Mouse (Mus musculus) regulatory T cell (primary cell): ENCODE measurements around the gene Ly6g6f.

Source experiments
- in situ Hi-C: fragments of 300-600 bp; cut with MboI, MseI; formaldehyde crosslinking; loops from one replicate; pipeline ENCODE4 v1.15.1; 2025; ENCODE audit warnings: high pct_unique_total_duplicates

Ly6g6f gene

DNA sequence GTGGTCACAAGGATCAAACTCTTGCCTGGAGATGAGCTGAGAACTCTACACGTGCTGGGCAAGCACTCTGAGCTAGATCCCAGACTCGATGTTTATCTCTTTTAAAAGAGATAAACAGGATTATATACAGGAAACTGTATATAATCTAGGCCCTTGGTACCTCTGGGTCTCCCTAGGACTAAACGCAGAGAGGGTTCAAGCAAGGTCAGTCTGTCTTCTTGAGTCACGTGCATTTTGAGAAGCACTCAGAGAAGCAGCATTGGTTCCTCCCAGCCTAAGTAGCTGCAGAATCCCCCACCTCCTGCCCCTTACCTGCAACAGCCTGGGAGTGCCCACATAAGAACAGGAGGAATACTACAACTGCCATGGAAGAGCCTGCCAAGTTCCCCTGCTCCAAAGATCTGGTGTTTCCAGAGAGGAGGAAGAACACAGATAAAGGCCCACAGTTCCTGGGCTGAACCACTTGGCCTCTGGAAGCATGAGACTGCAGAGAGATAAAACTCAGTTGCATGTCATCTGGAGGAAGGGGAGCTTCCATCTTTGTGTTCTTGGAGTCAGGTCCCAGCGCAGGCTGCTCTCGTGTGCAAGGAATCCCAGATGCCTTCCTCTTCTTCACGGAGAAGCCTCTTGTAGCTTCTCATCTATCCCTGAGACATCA is at the start of gene Ly6g6f:
Ly6g6f (minus strand) TSS at position 403 of the 658 bp plus-strand sequence.
- in situ Hi-C loops: no loop called here

DNA sequence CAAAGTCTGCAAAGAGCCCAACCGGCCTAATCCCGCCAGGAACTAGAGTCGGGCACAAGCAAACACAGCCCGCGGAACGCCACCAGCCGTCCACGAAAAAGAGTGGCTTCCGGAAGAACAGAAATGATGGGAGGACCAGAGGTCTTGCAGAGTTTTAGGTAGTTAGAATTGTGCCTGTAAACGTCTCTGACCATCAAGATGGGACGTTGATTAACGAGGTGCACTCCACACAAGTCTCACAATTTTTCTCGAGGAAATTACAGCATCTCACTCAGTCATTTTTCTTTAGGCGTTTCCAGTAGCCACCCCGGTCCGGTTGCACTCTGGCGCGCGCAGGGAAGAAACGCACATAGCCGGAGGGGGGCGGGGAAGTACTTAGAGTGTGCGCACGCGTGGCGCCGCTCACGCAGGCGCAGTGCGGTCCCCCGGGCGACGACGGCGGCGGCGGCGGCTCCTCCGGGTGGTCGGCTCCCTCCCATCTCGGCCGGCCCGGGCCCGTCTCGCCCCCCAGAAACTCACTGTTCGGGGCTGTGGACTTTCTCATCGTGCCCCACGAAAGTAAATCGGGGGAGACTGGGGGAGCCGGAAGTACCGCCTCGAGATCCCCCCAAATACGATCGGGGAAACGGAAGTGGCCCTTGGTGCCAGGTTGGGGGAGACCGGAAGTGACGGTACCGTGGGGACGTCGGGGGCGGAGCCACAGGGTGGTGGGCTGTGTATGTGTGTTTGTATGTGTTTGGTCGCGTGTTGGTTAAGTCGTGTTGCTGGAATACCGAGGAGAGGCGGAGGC is 49.6 kb upstream of the Ly6g6f start, which contains the start of gene Bag6:
Bag6 (plus strand) TSS at position 378 of the 790 bp plus-strand sequence.
- in situ Hi-C loops: no loop called here

DNA sequence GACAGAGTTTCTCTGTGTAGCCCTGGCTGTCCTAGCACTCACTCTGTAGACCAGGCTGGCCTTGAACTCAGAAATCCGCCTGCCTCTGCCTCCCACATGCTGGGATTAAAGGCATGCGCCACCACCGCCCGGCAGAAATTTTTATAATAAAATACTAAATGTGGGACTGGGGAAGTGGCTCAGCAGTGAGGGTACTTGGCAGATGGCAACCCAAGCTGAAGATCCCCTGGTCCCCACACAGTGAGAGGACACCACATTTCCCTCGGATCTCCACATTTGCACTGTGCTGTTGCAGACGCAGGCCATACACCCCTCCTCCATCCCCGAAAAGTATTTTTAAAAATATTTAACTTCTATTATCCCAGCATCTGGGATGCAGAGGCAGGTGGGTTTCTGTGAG is 48.1 kb upstream of the Ly6g6f start:
- in situ Hi-C loops: no loop called here

DNA sequence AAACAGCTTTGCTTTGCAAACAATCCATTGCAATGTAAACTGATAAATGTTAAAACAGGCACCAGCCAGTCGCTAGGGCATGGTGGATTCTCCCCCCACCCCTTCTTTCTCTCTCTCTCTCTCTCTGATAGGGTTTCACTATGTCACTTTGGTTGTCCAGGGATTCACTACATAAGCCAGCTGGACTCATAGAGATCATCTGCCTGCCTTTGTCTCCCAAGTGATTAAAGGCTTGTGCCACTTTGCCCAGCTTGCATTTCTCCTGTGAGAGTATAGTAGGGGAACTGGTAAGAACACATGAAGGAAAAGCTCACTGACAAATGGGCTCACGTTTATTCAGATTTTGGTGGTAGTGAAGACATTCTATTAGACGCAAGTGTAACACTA is 46.8 kb upstream of the Ly6g6f start:
- in situ Hi-C loops: no loop called here

DNA sequence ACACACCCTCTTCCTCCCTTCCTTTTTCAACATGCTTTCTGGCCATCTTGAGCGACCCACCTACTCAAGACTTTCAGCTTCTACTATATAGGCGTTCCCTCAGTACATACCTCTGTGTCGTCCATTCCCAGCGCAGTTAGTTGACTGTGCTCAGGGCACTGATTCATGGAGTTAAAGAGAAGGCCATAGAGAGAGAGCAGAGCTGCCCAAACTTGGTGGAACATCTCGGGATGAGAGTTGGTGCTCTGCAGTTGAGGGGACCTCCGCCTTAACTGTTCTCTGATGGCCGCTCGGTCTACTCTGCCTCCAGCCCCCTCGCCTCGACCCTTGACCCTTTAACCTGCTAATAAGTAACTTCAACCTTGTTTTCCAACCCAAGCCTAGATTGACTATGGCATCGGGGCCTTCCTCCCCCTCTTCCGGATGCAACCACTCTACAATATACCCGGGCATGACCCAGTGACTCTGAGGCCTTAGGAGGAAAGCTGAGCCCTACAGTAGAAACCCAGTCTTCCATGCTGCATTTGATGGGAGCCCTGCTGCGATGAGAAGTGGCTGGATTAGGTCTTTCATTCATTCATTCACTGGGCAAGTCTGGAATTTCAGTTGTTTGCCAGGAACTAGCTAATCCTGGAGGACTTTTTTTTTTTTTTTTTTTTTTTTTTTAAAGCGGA is 46.2 kb upstream of the Ly6g6f start, which contains the start of gene Apom:
Apom (minus strand) TSS at position 551 of the 674 bp plus-strand sequence.
- in situ Hi-C loops: no loop called here

DNA sequence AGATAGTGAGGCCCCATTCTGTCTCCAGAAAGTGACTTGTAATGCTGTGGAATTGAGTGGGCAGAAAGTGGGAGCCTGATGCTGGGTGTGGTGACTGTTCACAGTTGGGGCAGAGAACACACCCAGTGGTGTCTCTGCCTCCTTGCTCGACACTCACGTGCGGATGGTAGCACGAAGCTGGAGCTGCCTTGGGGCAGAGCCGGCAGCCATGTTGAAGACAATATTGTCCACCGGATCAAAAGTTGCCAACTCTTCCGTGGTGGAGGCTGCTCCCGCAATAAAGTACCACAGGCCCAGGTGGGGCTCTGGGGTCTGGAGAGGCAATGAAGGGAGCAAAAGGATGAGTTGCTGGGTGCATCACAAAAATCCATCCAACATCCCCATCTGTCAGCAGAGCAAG is 45.6 kb upstream of the Ly6g6f start:
- in situ Hi-C loops: no loop called here

DNA sequence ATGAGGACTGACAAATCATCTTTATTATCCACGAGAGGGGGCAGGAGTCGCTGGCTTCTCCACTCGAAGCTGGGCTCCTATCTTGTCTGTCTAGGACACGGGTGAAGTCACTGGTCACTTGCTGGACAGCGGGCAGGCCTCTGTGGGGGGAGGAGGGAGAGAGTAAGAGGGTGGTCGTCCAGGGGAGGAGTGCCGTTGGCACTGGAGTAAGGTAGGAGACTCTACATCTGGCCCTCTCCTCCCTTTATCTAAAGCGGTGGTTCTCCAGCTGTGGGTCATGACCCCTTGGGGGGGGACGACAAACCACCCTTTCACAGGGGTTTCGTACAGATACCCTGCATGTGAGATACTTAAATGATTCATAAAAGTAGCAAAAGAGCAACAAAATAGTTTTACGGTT is 43.6 kb upstream of the Ly6g6f start:
- in situ Hi-C loops: no loop called here

DNA sequence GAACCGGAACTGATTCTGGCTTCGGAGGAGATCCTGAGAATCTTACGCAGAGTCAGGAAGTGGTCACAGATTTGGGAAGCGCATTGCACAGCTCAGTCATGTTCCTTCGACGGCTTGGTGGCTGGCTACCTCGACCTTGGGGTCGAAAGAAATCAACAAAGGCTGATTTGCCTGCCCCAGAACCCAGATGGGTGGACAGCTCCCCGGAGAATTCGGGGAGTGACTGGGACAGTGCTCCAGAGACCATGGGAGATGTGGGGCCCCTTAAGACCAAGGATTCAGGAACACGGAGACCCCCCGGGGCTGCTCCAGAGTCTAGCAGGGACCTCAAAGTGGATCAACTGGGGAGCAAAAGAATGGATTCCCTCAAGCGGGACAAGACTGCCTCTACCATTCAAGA is 41.6 kb upstream of the Ly6g6f start:
- in situ Hi-C loops: no loop called here

DNA sequence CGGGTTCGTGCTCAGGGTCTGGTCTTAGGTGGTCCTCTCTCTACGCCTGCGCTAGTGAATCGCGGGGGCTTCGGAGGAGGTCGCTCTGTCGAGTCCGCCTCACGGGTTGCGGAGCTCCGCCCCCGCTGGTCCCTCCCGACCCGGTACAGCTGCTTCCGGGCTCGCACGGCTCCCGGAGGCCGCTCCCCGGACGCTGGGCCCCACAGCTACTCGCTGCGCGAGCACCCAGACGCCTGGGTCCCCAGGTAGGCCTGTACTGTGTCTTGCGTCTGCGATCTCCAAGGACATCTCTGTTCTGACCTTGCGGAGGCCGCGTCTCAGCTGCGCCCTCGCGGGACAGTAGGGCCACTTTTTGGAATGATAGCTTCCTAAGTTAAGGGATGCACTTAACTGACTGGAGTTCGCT is 40.8 kb upstream of the Ly6g6f start, which contains the start of gene D17H6S53E:
D17H6S53E (plus strand) TSS at position 168 of the 406 bp plus-strand sequence.
- in situ Hi-C loops: no loop called here

DNA sequence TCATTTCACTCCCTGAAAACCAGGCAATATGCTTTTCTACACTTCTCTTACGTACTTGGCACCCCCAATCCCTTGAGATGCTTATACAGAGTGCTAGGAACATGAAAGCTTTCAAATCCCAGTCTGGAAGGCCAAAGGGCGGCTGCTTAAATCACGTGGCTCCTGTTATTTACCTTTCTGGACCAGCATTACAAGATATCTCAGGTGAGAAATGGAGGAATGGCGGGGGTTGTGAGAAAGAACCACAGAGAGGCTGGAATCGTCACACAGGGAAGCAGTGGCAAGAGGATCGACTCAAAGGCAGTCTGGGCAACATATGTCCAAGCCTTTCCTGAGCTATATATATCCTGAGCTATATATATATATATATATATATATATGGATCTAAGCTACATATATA is 40.2 kb upstream of the Ly6g6f start:
- in situ Hi-C loops: no loop called here

DNA sequence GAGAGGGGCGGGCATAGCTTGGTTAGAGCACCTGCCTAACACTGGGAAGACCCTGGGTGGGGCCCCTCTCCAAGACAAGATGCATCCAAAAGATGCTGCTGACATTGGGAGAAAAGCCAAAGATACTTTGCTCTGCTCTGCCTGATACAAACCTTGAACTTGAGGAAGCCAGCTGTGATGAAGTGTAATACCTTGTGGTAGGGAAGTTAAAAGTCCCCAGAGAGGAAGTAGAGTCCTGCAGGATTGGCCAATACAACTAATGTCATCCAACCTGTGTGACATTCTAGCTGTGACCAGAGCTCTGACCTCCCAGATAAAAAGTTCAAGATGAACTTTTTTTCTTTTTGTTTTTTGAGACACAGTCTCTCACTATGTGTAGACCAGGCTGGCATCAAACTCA is 39.7 kb upstream of the Ly6g6f start:
- in situ Hi-C loops: no loop called here

DNA sequence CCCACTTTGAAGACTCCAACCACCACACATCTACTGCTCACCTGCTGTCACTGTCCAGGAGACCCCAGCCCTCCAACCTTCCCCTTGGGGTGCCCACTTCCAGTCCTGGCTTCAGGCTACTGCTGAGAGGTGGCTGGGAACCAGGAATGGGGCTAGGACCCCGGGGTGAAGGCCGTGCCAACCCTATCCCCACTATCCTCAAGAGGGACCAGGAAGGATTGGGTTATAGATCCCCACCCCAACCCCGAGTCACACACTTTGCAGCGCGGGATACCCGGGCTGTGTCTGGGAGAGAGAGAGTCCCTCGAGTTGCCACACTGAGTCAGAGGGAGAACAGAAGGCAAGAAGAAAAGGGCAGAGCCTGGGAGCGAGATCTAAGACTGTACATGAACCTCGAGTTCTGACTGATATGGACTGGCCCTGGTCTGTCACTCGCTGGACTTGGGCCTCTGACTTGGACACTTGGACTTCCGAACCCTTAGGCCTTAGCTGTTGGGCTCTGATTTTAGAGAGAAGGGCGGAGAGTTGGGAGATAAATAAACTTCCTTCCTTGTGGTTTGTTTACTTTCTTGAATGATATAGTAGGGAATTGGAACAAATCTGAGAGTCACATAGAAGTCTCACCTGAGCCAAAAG is 39.0 kb upstream of the Ly6g6f start:
- in situ Hi-C loops: loop anchor here (5.0 kb wide), 1 partner anchor 72 kb away; no protein-coding TSS in a partner anchor

DNA sequence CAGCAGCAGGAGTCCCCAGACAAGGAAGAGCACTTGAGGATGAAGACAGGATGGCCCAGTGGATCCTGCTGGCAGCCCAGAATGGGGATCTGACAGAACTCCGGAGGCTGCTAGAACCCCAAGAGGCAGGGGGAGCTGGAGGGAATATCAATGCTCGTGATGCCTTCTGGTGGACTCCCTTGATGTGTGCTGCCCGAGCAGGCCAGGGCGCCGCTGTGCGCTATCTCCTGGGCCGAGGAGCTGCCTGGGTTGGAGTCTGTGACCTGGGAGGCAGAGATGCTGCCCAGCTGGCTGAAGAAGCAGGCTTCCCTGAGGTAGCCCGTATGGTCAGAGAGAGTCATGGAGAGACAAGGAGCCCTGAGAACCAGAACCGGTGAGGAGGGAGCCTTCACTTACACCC is 37.9 kb upstream of the Ly6g6f start:
- in situ Hi-C loops: loop anchor here (5.0 kb wide), 1 partner anchor 71 kb away; no protein-coding TSS in a partner anchor

DNA sequence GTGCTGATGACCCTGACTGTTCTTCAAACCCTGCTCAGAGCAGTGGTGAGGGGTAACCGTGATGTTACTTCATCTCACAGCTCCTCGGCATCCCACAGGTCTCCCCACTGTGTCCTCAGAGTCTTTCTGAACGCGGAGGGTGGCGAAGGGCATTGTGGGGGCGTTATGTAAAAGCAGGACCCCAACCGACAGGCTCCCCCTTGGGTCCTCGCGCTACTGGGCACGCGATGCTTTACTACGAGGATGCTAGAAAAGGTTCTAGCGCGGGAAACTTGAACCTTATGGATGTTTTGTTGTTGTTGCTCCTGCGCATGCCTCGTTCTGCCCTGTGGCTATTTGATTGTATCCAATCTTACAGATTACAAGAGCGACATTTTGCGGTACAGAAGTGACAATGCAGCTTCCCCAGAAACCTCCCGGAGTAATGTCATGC is 36.5 kb upstream of the Ly6g6f start, which contains the start of gene Csnk2b:
Csnk2b (minus strand) TSS at position 183 of the 433 bp plus-strand sequence.
- in situ Hi-C loops: loop anchor here (5.0 kb wide), 1 partner anchor 70 kb away; no protein-coding TSS in a partner anchor

DNA sequence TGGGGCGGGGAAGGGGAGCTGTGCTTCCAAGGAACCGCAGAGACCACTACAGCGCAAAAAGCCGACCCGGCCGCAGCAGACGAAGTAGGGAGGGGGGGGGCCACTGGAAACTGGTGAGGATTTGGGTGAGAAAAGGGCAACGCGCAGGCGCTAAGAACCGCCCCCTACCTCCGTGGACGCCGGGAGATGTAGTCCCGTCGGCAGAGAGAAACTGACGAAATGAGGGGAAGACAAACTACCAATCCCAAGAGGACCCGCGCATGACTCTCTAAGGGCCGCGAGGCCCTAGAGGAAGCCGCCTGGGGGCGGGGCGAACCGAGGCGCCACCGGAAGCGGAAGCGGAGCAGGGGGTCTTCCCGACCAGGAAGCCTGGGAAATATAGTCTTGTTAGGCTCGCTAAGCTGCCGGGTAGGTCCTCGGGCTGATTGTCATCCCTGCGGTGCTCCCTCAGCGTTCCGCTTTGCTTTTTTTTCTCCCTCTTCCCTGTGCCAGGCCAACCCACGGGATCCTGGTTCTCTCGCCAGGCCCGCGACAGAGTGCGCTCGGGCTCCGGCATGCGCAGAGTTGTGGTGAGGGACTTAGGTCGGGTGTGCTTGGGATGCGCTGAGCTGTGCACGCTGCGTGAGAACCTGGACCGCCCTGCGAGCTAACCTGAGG is 35.9 kb upstream of the Ly6g6f start, which contains the start of gene Gpank1:
Gpank1 (plus strand) TSS at position 313 of the 657 bp plus-strand sequence.
- in situ Hi-C loops: loop anchor here (5.0 kb wide), 1 partner anchor 69 kb away; no protein-coding TSS in a partner anchor

DNA sequence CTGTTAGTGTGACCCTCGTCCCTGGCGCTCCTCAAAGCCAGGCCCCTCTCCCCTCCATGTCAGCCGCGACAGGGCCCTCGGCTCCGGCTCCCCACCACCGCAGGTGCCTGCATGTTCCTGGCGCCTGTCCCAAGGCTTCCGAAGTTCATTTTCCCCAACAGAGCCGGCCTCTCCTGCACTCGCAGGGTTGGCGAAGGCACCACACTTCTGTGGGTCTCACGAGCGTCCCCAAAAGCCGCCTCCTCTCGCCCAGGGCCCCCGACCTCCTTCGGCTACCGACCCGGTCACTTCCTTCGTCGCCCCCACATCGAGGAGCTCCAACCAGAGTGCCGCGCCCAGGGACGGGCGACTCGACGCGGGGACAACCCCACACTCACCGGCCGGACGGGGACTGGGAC is 35.3 kb upstream of the Ly6g6f start:
- in situ Hi-C loops: loop anchor here (5.0 kb wide), 1 partner anchor 68 kb away; no protein-coding TSS in a partner anchor

DNA sequence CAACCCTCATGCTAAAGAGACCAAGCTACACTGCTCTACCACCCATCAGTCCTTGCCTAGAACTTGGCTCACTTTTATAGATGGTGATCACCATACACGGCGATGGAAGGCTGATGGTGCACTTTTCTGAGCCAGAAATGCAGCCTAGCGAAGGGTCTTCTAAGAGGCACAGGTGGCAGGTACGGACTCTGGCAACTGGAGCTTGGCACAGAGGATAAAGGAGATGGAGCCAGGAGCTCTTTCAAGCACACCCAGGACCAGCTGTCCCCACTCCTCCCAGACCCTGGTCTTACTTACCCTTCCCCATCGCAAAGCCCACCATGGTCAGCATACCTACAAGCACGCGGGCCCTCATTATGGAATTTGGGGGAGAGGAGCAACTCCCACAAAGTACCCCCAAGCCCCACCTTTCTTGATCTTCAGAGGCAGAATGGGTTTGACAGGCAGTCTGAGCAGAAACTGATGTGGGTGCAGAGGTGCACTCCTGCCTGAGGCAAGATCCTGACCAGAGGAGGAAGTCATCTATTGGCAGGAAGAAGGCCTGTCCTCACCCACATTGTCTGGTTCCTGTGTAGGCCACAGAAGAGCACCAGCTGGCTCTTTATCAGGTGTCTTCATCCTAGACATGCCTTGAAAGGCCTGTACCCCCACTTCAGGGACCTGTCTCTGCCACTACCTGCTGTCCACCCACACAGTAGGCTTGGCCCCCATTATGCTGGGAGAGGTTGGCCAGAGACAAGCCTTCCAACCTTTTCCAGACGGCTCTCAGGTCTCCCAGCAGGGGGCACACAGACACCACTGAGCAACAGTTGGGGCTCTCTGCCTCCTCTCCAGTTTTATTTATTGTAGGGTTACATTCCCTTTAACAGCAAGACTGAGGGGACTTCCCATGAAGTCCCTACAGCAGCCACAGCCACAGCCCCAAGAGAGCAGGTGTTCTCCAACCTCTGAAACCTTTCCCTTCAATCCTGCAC is 29.9 kb upstream of the Ly6g6f start, which contains the start of gene Ly6g5b:
Ly6g5b (minus strand) TSS at position 383 of the 974 bp plus-strand sequence.
- in situ Hi-C loops: no loop called here

DNA sequence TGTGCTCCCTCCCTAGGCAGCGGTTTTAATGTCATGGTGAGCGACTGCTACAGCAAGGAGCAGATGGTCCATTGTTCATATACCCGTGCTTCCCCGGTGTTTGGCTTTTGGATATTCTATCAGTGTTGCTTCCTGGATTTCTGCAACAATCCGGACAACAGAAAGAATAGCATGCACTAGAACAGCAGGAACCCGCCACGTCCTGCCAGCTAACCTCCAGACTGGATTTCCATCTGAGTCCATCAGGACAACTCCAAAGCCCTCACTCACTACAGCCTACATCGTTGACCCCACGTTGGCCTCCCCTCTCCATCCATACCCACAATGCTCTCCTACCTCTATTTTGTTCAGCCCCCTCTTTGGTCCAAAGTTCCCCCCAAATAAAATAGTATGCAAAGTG is 26.4 kb upstream of the Ly6g6f start:
- in situ Hi-C loops: no loop called here

DNA sequence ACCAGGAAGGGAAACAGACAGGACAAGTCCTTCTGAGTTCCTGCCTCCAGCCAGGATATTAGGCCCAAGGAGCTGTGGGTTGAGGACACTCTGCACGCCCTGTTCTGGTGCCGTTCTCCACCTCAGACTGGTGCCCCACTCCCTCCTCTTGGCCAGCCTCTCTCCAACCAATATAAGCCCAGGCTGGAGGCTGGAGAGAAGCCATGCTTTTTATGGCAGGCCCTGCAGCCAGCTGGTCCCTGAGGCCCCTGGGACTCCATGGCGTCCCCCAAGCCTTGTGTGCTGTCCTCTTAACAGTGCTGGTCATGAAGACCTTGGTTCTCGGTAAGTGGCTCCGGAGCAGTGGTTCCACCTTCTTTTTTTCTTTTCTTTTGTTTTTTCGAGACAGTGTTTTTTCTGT is 22.7 kb upstream of the Ly6g6f start, which contains the start of gene Ly6g5c:
Ly6g5c (plus strand) TSS at position 183 of the 400 bp plus-strand sequence.
- in situ Hi-C loops: loop anchor here (5.0 kb wide), 1 partner anchor 96 kb away; no protein-coding TSS in a partner anchor
